Mouse (Mus musculus) heart, adult 2 months (tissue): ENCODE measurements around the gene Lmntd1. TPM values are rescaled to one million over a fixed set of nuclear protein-coding genes. Genes with fewer than 3 reads are reported as not detected.

Experiments used
- DNase-seq, 2 experiments: peaks; one replicate each; pipeline ENCODE4 v3.0.0; 2021
- H3K27ac ChIP-seq: fragments of 200-600 bp; 2 replicates; pipeline ENCODE4 v1.8.1; 2022
- H3K27me3 ChIP-seq: fragments of 200-500 bp; 2 replicates; pipeline ENCODE4 v1.6.1; 2012; ENCODE audit warnings: mild to moderate bottlenecking, low read length, inconsistent platforms, mixed read lengths; ENCODE audit not compliant: control insufficient read depth, insufficient read depth
- H3K36me3 ChIP-seq: fragments of 200-500 bp; 2 replicates; pipeline ENCODE4 v1.6.1; 2012; ENCODE audit warnings: low read length, inconsistent platforms; ENCODE audit not compliant: control insufficient read depth, insufficient read depth
- H3K4me1 ChIP-seq: fragments of 200-500 bp; 2 replicates; pipeline ENCODE4 v1.6.1; 2011; ENCODE audit warnings: low read length; ENCODE audit not compliant: control insufficient read depth, insufficient read depth
- H3K4me3 ChIP-seq: fragments of 200-600 bp; 2 replicates; pipeline ENCODE4 v1.8.1; 2022
- H3K79me2 ChIP-seq: fragments of 200-500 bp; replicated peaks from 2 replicates; pipeline ENCODE4 v1.6.1; 2012; ENCODE audit warnings: mild to moderate bottlenecking, inconsistent platforms, low read length, moderate library complexity, mixed read lengths; ENCODE audit not compliant: control insufficient read depth, insufficient read depth
- H3K9ac ChIP-seq: fragments of 200-500 bp; 2 replicates; pipeline ENCODE4 v1.6.1; 2012; ENCODE audit warnings: low read depth, mild to moderate bottlenecking, control low read depth, inconsistent platforms, low read length, mixed read lengths
- CTCF ChIP-seq: fragments of 200-600 bp; IDR thresholded peaks from 2 replicates; pipeline ENCODE4 v1.8.1; 2022; ENCODE audit warnings: antibody characterized with exemption, mild to moderate bottlenecking, moderate library complexity
- EP300 ChIP-seq: fragments of 200-500 bp; IDR thresholded peaks from 2 replicates; pipeline ENCODE4 v1.6.1; 2011; ENCODE audit warnings: low read depth, low read length, control low read depth; ENCODE audit not compliant: insufficient read depth
- POLR2A ChIP-seq: fragments of 200-500 bp; IDR thresholded peaks from 2 replicates; pipeline ENCODE4 v1.6.1; 2011; ENCODE audit warnings: mild to moderate bottlenecking, low read depth, low read length, control low read depth; ENCODE audit not compliant: insufficient read depth
- WGBS: fragments of 180-500 bp; shearing (Covaris S2); methylation state at CpG from one replicate; pipeline ENCODE4 v1.1.7; 2018; 5-methylcytosine and 5-hydroxymethylcytosine counted together
- intact Hi-C: fragments of 180-260 bp; cut with DNase I; formaldehyde crosslinking; loops from one replicate; pipeline ENCODE4 v1.15.1; 2025
- polyA plus RNA-seq: library from polyadenylated mRNA; depleted of rRNA; stranded (reverse); fragments of >200 nt; gene quantifications from 2 replicates; pipeline ENCODE4 v1.2.3, GENCODE M21; 2012
- total RNA-seq, 2 experiments: library from RNA; stranded (reverse); gene quantifications; 2 replicates each; pipeline ENCODE4 v1.2.3; 2021

Gene Lmntd1
- total and polyA plus RNA-seq, 3 experiments: 2.0 to 6.7 (median 2.2) TPM

DNA sequence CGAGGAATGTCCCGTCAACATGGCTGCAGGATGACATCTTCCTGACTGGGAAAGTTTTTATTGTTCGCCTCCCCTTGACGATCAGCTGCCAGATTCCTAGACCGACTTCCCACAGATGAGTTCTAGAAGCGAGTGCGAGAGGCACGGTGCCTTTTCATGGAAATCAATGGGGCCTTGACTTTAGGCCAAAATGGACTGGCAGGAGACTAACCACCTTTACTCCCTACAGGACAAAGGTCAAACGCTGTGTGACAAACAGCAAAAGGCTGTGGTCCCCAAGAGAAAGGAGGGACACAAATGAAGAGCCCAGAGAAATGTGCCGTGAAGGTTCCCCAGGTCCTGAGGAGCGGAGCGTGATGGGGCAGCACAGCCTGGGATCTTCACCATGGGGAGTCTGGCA, 91.5 kb downstream of the Lmntd1 start:
- Histone ChIP-seq H3K9ac (no peak overlapping the region), H3K27me3 (no peaks in the 10 kb centered on the region), H3K36me3 (no peaks in the 10 kb centered on the region), H3K27ac (no peak overlapping the region), H3K79me2 (no peaks in the 10 kb centered on the region), H3K4me1 (peaks cover 2% of the 10 kb centered on the region; the same call in 1 of the 2 replicates), H3K4me3 (no peak overlapping the region)
- 56% methylated on average over 12 of the region's 12 CpGs for WGBS
- intact Hi-C loops: no loop called here
- no peak for DNase-seq
- TF ChIP-seq EP300 (no peak), POLR2A (no peak), CTCF (no peak)

DNA sequence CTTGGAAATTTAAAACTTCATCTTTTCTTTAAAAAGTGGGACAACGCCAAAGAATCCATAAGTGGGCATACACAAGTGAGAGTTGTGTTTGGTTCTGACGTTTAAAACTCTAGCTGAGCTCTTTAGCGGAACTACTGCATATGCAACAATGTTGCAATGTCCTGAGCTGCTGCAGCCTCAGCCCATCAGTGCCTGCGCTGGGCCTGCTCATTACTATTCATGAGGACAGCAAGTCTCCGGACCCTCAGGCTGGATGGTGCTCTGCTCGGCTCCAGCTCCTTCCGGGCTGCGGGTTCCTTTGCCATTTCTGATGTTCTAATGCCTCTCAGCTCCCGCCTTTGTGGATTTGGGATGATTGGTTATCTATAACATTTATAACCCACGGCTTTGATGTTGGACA, 97.1 kb downstream of the Lmntd1 start:
- no peak overlapping the region for H3K4me3 ChIP-seq
- no peak overlapping the region for H3K9ac ChIP-seq
- 54% methylated on average over 10 of the region's 10 CpGs for WGBS
- H3K27me3 ChIP-seq: no peaks in the 10 kb centered on the region
- H3K79me2 ChIP-seq: no peaks in the 10 kb centered on the region
- no peaks in the 10 kb centered on the region for H3K36me3 ChIP-seq
- H3K4me1 ChIP-seq: no peaks in the 10 kb centered on the region
- DNase-seq: no peak
- TF ChIP-seq POLR2A: no peak
- no peak for TF ChIP-seq EP300
- TF ChIP-seq CTCF: no peak
- intact Hi-C loops: no loop called here
- H3K27ac ChIP-seq: no peak overlapping the region

GRCm38 (mm10) chr6:145515859-145516581, 98.1 kb downstream of the Lmntd1 start:
- Histone ChIP-seq H3K4me1 (no peaks in the 10 kb centered on the region), H3K4me3 (no peak overlapping the region), H3K9ac (no peak overlapping the region), H3K79me2 (no peaks in the 10 kb centered on the region), H3K36me3 (no peaks in the 10 kb centered on the region), H3K27ac (no peak overlapping the region), H3K27me3 (no peaks in the 10 kb centered on the region)
- peak; percentile 13 to 23 for DNase-seq
- 69% methylated on average over 10 of the region's 10 CpGs for WGBS
- TF ChIP-seq POLR2A (no peak), EP300 (no peak), CTCF (no peak)
- intact Hi-C loops: no loop called here

GRCm38 (mm10) chr6:145511265-145511664, 102.9 kb downstream of the Lmntd1 start:
- intact Hi-C loops: no loop called here
- Histone ChIP-seq H3K9ac (no peak overlapping the region), H3K4me3 (no peak overlapping the region), H3K36me3 (no peaks in the 10 kb centered on the region), H3K27ac (no peak overlapping the region), H3K4me1 (no peaks in the 10 kb centered on the region), H3K27me3 (no peaks in the 10 kb centered on the region), H3K79me2 (no peaks in the 10 kb centered on the region)
- 70% methylated on average over 8 of the region's 8 CpGs for WGBS
- DNase-seq: no peak
- TF ChIP-seq CTCF (no peak), EP300 (no peak), POLR2A (no peak)

DNA sequence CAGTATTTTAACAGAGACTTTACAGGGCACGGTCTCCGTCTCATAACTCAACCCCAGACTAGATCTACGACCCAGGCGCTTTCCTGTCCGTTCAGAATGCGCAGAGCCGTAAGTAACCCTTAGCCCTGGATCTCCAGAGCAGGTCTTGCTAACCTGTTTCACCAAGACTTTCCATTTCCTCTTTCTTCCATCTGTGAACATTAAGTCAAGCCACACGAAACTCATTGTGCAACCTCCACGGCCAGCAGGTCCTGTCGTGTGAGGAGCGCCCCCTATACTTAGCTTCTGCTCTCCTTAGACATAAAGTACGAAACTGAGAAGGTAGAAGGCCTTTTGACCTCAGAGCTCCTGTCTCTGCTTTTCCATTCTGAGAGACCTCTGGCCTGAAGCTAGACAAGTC, 105.3 kb downstream of the Lmntd1 start:
- intact Hi-C loops: no loop called here
- Histone ChIP-seq H3K36me3 (no peaks in the 10 kb centered on the region), H3K27ac (no peak overlapping the region), H3K4me3 (no peak overlapping the region), H3K27me3 (no peaks in the 10 kb centered on the region), H3K4me1 (no peaks in the 10 kb centered on the region), H3K9ac (no peak overlapping the region), H3K79me2 (no peaks in the 10 kb centered on the region)
- 84% methylated on average over 12 of the region's 12 CpGs for WGBS
- TF ChIP-seq POLR2A (no peak), EP300 (no peak), CTCF (no peak)
- DNase-seq: no peak

- no peaks in the 10 kb centered on the region for H3K36me3 ChIP-seq
- no peaks in the 10 kb centered on the region for H3K79me2 ChIP-seq
- H3K27me3 ChIP-seq: no peaks in the 10 kb centered on the region
- H3K9ac ChIP-seq: no peak overlapping the region
- DNase-seq: no peak
- WGBS: 85% methylated on average over 7 of the region's 7 CpGs
- no peak for TF ChIP-seq EP300
- no peak for TF ChIP-seq CTCF
- no peak for TF ChIP-seq POLR2A
- no peaks in the 10 kb centered on the region for H3K4me1 ChIP-seq
- H3K27ac ChIP-seq: no peak overlapping the region
- intact Hi-C loops: no loop called here
- no peak overlapping the region for H3K4me3 ChIP-seq
Observed at GRCm38 (mm10) chr6:145501751-145502150, 112.4 kb downstream of the Lmntd1 start.
